Mouse (Mus musculus): ENCODE measurements around the gene Lamc1. TPM values are rescaled to one million over a fixed set of nuclear protein-coding genes. Genes with fewer than 3 reads are reported as not detected.

Lamc1 gene
- polyA plus RNA-seq, 1 experiment from 2014 or later = 87.6 TPM

DNA sequence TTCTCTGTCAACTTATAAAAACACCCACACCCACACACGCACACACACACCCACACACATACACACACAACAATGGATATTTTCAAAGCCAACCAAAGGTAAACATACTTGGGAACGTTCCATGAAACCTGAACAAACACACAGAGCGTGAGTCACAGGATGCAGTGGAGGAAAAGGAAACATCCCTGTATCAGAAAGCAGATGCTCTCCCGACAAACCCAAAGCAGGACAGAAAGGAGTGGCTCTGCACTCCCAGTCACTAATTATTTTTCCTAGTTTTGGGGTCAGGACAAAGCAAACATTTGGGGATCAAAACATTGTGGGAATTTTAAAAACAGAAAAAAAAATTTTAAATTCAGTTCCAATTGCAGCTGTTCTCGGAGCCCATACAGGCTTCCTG, 108.3 kb downstream of the Lamc1 start:
- H3K27ac ChIP-seq (ENCODE audit: low read depth, low read length) = no peak overlapping the region
- H3K27me3 ChIP-seq (ENCODE audit: control insufficient read depth, insufficient read depth, low read length) = no peaks in the 10 kb centered on the region
- peaks cover 44% of the 10 kb centered on the region for H3K36me3 ChIP-seq (ENCODE audit: control insufficient read depth, insufficient read depth, low read length)
- H3K4me1 ChIP-seq (ENCODE audit: control insufficient read depth, insufficient read depth, low read length) = no peaks in the 10 kb centered on the region
- H3K4me2 ChIP-seq = no peak overlapping the region
- WGBS (ENCODE audit: insufficient replicate concordance) = 68% methylated on average over 5 of the region's 5 CpGs
- no peaks in the 10 kb centered on the region for H3K9me3 ChIP-seq (replicated peaks; ENCODE audit: control insufficient read depth, low read length)
- H3K4me3 ChIP-seq (ENCODE audit: low read depth, low read length) = no peak overlapping the region
- H3K9ac ChIP-seq (ENCODE audit: low read depth, low read length) = no peak overlapping the region
- no peak for ATAC-seq (replicated peaks; ENCODE audit: insufficient number of reproducible peaks, low FRiP score, low TSS enrichment)

DNA sequence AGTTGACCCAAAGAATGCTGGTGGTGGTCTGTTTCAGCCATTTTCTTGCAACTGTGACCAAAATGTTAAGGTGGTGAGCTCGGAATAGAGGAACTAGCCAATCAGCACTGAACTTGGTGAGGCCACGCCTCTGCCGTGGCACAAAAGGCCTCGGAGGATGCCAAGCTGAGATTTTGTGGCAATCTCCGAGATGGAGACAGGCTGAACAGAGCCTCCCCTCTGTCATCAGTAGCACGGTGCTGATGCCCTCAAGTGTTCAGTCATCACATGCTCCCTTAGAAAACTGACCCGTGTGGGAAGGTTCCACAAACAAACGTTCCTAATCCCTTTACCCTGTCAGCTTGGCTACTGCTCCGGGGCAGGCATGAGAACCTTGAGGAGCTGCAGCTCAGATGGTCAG, 113.2 kb downstream of the Lamc1 start:
- no peak for ATAC-seq (replicated peaks; ENCODE audit: insufficient number of reproducible peaks, low FRiP score, low TSS enrichment)
- peaks cover 20% of the 10 kb centered on the region for H3K36me3 ChIP-seq (ENCODE audit: control insufficient read depth, insufficient read depth, low read length)
- H3K4me3 ChIP-seq (ENCODE audit: low read depth, low read length) = no peak overlapping the region
- no peaks in the 10 kb centered on the region for H3K27me3 ChIP-seq (ENCODE audit: control insufficient read depth, insufficient read depth, low read length)
- 51% methylated on average over 9 of the region's 9 CpGs for WGBS (ENCODE audit: insufficient replicate concordance)
- no peak overlapping the region for H3K27ac ChIP-seq (ENCODE audit: low read depth, low read length)
- no peaks in the 10 kb centered on the region for H3K9me3 ChIP-seq (replicated peaks; ENCODE audit: control insufficient read depth, low read length)
- H3K4me1 ChIP-seq (ENCODE audit: control insufficient read depth, insufficient read depth, low read length) = no peaks in the 10 kb centered on the region
- H3K4me2 ChIP-seq = no peak overlapping the region
- no peak overlapping the region for H3K9ac ChIP-seq (ENCODE audit: low read depth, low read length)

DNA sequence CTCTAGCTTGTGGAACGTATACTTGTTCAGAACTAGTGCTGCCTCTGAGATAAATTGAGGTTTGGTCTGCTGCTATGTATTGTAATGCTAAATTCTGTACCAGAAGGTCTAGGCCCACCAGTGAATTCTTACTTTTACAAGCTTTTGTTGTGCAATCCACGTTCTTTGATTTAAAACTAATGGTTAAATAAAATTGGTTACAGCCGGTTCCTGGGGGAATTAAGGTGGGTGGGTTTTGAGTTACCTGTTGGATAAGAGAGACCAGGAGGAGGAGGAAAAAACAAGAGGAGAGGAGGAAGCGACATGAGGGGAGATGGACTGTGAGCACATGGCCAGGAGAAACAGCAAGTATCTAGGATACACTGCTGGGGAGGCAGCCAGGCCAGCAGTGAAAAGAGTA, 116.1 kb downstream of the Lamc1 start:
- H3K4me2 ChIP-seq = no peak overlapping the region
- H3K9ac ChIP-seq (ENCODE audit: low read depth, low read length) = no peak overlapping the region
- H3K27ac ChIP-seq (ENCODE audit: low read depth, low read length) = no peak overlapping the region
- no peak overlapping the region for H3K4me3 ChIP-seq (ENCODE audit: low read depth, low read length)
- 77% methylated on average over 4 of the region's 4 CpGs for WGBS (ENCODE audit: insufficient replicate concordance)
- peaks cover 7% of the 10 kb centered on the region for H3K36me3 ChIP-seq (ENCODE audit: control insufficient read depth, insufficient read depth, low read length)
- ATAC-seq (replicated peaks; ENCODE audit: insufficient number of reproducible peaks, low FRiP score, low TSS enrichment) = no peak
- H3K9me3 ChIP-seq (replicated peaks; ENCODE audit: control insufficient read depth, low read length) = no peaks in the 10 kb centered on the region
- H3K27me3 ChIP-seq (ENCODE audit: control insufficient read depth, insufficient read depth, low read length) = no peaks in the 10 kb centered on the region
- no peaks in the 10 kb centered on the region for H3K4me1 ChIP-seq (ENCODE audit: control insufficient read depth, insufficient read depth, low read length)

DNA sequence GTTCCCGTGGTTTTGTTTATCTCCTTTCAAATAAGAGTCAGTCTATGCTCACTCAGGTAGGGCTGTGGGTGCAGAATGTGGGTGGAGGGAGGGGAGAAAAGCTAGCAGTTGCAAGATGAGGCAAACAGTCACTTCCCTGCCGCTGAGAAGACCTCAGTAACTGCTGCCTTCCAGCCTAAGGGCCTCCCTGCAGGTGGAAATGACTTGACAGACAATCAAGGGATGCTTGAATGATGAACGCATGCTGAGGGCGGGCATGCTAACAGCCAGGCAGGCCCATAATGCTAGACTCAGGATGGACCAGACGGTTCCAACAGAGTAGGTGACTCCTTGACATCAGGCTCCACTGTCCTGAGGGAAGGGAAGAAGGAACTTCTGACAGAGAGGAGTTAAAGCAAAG, 116.9 kb downstream of the Lamc1 start:
- H3K4me1 ChIP-seq (ENCODE audit: control insufficient read depth, insufficient read depth, low read length) = no peaks in the 10 kb centered on the region
- no peak overlapping the region for H3K4me3 ChIP-seq (ENCODE audit: low read depth, low read length)
- H3K9ac ChIP-seq (ENCODE audit: low read depth, low read length) = no peak overlapping the region
- no peak overlapping the region for H3K27ac ChIP-seq (ENCODE audit: low read depth, low read length)
- 79% methylated on average over 5 of the region's 5 CpGs for WGBS (ENCODE audit: insufficient replicate concordance)
- no peaks in the 10 kb centered on the region for H3K27me3 ChIP-seq (ENCODE audit: control insufficient read depth, insufficient read depth, low read length)
- no peak overlapping the region for H3K4me2 ChIP-seq
- H3K36me3 ChIP-seq (ENCODE audit: control insufficient read depth, insufficient read depth, low read length) = peaks cover under 1% of the 10 kb centered on the region
- ATAC-seq (replicated peaks; ENCODE audit: insufficient number of reproducible peaks, low FRiP score, low TSS enrichment) = no peak
- H3K9me3 ChIP-seq (replicated peaks; ENCODE audit: control insufficient read depth, low read length) = no peaks in the 10 kb centered on the region

DNA sequence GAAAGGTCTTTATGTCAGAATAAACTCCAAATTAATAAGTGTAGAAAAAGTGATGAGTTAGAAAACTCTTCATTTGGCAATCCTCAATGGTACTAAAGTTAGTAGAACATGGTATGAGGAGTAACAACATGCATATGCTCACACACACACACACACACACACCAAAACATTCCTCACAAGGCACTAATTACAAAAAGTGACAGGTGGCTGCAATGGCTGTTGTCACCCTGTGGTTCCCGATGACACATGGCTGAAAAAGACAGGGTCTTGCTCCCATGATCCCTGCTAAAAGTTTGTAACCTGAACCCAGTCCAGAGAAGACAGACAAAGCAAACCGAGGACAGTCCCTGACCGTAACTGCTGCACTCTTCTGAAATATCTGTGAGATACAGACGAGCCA, 121.6 kb downstream of the Lamc1 start:
- 27% methylated on average over 4 of the region's 4 CpGs for WGBS (ENCODE audit: insufficient replicate concordance)
- no peak for ATAC-seq (replicated peaks; ENCODE audit: insufficient number of reproducible peaks, low FRiP score, low TSS enrichment)
- no peak overlapping the region for H3K4me2 ChIP-seq
- H3K27ac ChIP-seq (ENCODE audit: low read depth, low read length) = no peak overlapping the region
- H3K9ac ChIP-seq (ENCODE audit: low read depth, low read length) = no peak overlapping the region
- H3K4me1 ChIP-seq (ENCODE audit: control insufficient read depth, insufficient read depth, low read length) = peaks cover under 1% of the 10 kb centered on the region; the same call in 1 of the 2 replicates
- no peaks in the 10 kb centered on the region for H3K9me3 ChIP-seq (replicated peaks; ENCODE audit: control insufficient read depth, low read length)
- H3K4me3 ChIP-seq (ENCODE audit: low read depth, low read length) = no peak overlapping the region
- no peaks in the 10 kb centered on the region for H3K36me3 ChIP-seq (ENCODE audit: control insufficient read depth, insufficient read depth, low read length)
- no peaks in the 10 kb centered on the region for H3K27me3 ChIP-seq (ENCODE audit: control insufficient read depth, insufficient read depth, low read length)

DNA sequence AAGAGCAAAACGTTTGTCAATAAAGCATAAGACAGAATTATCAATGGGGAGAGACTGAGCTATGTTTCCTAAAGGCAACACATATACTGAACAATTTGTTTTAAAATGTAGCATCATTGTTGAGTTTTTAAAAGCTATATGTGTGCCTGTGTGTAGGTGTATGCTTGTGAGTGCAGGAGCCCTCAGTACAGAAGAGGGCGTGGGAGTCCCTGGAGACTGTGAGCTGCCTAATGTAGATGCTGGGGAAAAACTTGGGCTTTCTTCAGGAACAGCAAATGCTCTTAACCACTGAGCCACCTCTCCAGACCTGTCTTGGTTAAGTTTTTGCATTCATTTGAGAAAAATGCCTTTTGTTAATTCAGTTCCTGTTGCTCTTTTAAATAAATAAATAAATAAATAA, 122.4 kb downstream of the Lamc1 start:
- Histone ChIP-seq H3K27me3 (ENCODE audit: control insufficient read depth, insufficient read depth, low read length) (no peaks in the 10 kb centered on the region), H3K4me3 (ENCODE audit: low read depth, low read length) (no peak overlapping the region), H3K9me3 (replicated peaks; ENCODE audit: control insufficient read depth, low read length) (no peaks in the 10 kb centered on the region), H3K36me3 (ENCODE audit: control insufficient read depth, insufficient read depth, low read length) (no peaks in the 10 kb centered on the region), H3K27ac (ENCODE audit: low read depth, low read length) (no peak overlapping the region), H3K9ac (ENCODE audit: low read depth, low read length) (no peak overlapping the region), H3K4me1 (ENCODE audit: control insufficient read depth, insufficient read depth, low read length) (peaks cover 5% of the 10 kb centered on the region; the same call in 1 of the 2 replicates), H3K4me2 (no peak overlapping the region)
- no peak for ATAC-seq (replicated peaks; ENCODE audit: insufficient number of reproducible peaks, low FRiP score, low TSS enrichment)
- WGBS (ENCODE audit: insufficient replicate concordance) = 78% methylated on average over 2 of the region's 2 CpGs

DNA sequence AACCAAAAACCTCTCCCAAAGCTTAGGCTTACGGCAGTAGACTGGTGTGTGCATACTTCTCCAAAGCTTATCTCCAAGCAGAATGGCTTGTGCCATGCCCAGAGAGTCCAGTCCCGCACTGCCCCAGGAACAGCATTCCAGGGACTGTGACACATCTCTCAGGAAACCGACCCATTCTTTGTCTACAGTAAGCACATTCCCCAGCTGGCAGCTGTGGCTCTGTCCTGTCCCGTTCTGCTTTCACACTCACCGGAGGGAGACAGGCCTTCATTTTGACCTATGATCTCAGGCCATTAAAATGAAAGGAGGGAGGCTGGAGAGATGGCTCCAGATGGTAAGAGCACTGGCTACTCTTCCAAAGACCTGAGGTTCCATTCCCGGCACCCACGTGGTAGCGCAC, 130.4 kb downstream of the Lamc1 start:
- Histone ChIP-seq H3K4me2 (no peak overlapping the region), H3K27me3 (ENCODE audit: control insufficient read depth, insufficient read depth, low read length) (no peaks in the 10 kb centered on the region), H3K9ac (ENCODE audit: low read depth, low read length) (no peak overlapping the region), H3K36me3 (ENCODE audit: control insufficient read depth, insufficient read depth, low read length) (no peaks in the 10 kb centered on the region), H3K4me3 (ENCODE audit: low read depth, low read length) (no peak overlapping the region), H3K9me3 (replicated peaks; ENCODE audit: control insufficient read depth, low read length) (no peaks in the 10 kb centered on the region), H3K27ac (ENCODE audit: low read depth, low read length) (no peak overlapping the region), H3K4me1 (ENCODE audit: control insufficient read depth, insufficient read depth, low read length) (peaks cover 18% of the 10 kb centered on the region)
- ATAC-seq (replicated peaks; ENCODE audit: insufficient number of reproducible peaks, low FRiP score, low TSS enrichment) = 0 out of 2 replicates have a peak, but pooled peaks have one; percentile 14
- WGBS (ENCODE audit: insufficient replicate concordance) = 43% methylated on average over 8 of the region's 8 CpGs

DNA sequence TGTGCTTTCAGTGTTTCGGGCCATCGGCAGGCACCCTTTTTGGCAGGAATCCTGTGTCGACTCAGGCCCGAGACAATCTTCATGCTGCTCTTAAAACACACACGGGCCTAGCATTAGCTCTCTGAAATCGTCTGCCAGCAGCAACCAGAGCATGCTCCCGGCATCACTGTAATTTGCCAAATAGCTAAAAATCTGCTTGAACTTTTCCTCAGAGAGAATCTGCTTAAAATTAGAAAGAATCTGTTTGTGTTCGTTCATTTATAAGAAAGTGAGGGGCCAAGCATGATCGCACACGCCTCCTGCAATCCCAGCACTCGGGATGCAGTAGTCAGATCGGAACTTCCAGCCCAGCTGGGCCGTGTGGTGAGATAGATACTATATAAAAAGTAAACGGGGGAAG, 131.1 kb downstream of the Lamc1 start:
- H3K9ac ChIP-seq (ENCODE audit: low read depth, low read length) = no peak overlapping the region
- ATAC-seq (replicated peaks; ENCODE audit: insufficient number of reproducible peaks, low FRiP score, low TSS enrichment) = no peak
- H3K9me3 ChIP-seq (replicated peaks; ENCODE audit: control insufficient read depth, low read length) = no peaks in the 10 kb centered on the region
- H3K4me3 ChIP-seq (ENCODE audit: low read depth, low read length) = no peak overlapping the region
- H3K27me3 ChIP-seq (ENCODE audit: control insufficient read depth, insufficient read depth, low read length) = no peaks in the 10 kb centered on the region
- H3K4me1 ChIP-seq (ENCODE audit: control insufficient read depth, insufficient read depth, low read length) = peaks cover 18% of the 10 kb centered on the region
- H3K27ac ChIP-seq (ENCODE audit: low read depth, low read length) = no peak overlapping the region
- no peaks in the 10 kb centered on the region for H3K36me3 ChIP-seq (ENCODE audit: control insufficient read depth, insufficient read depth, low read length)
- no peak overlapping the region for H3K4me2 ChIP-seq
- 54% methylated on average over 14 of the region's 14 CpGs for WGBS (ENCODE audit: insufficient replicate concordance)

DNA sequence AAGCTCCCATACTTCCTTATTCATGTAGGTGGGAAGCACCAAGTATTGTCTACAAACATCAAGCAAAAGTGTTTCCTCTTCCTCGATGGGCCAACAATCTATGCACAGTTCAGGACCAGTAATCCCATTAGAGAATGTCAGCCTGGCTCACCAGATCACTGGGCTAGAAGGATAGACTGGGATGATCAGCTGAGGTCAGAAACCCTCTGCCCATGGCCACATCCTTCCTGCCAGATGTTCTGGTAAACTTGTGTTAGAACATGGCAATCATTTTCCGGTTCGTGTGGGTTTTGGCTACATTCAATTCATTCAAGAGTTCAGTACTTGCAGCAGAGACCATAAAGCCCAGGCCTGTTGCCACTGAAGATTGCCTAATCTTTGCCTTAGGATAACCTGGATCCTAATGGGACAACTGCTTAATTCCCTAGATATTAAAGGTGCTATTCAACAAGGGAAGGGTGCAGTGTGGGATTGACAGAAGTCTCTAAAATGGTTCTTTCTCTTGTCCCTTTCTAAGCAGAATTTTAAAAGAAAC, 135.2 kb downstream of the Lamc1 start:
- no peaks in the 10 kb centered on the region for H3K36me3 ChIP-seq (ENCODE audit: control insufficient read depth, insufficient read depth, low read length)
- H3K9ac ChIP-seq (ENCODE audit: low read depth, low read length) = no peak overlapping the region
- H3K4me1 ChIP-seq (ENCODE audit: control insufficient read depth, insufficient read depth, low read length) = peaks cover 10% of the 10 kb centered on the region
- WGBS (ENCODE audit: insufficient replicate concordance) = 82% methylated on average over 3 of the region's 3 CpGs
- H3K9me3 ChIP-seq (replicated peaks; ENCODE audit: control insufficient read depth, low read length) = no peaks in the 10 kb centered on the region
- H3K27ac ChIP-seq (ENCODE audit: low read depth, low read length) = no peak overlapping the region
- ATAC-seq (replicated peaks; ENCODE audit: insufficient number of reproducible peaks, low FRiP score, low TSS enrichment) = no peak
- H3K4me3 ChIP-seq (ENCODE audit: low read depth, low read length) = no peak overlapping the region
- H3K27me3 ChIP-seq (ENCODE audit: control insufficient read depth, insufficient read depth, low read length) = no peaks in the 10 kb centered on the region
- H3K4me2 ChIP-seq = no peak overlapping the region
